ENCODE assay signal across 28 mouse cellular contexts in genomic region chr13:37611387-37611786, GRCm38 (mm10).
"Had no signal": no experiment of that assay in that cellular context is flagged by ENCODE, and none has a peak within 500 bp of the region (broad histone marks: within the 10 kb centered on the region; RNA-seq: fewer than 3 reads in every experiment).

No protein-coding gene starts in this region.

- ATAC-seq: forebrain, embryonic 13.5 days; forebrain, embryonic 14.5 days; forebrain, embryonic 15.5 days; forebrain, embryonic 16.5 days; forebrain, postnatal 0 days had no signal

- DNase-seq: cerebellum, adult 2 months; cerebellum, adult 8-10 months; cerebellum, adult 9-10 months; cerebellum, adult 9-11 months; cerebellum, postnatal 10 days; cerebellum, postnatal 14 days; cerebellum, postnatal 25 days; cerebellum, postnatal 36 days; embryo, embryonic 11 days; forebrain, postnatal 0 days; gastrocnemius, adult 2 months; gastrocnemius, postnatal 10 days; gastrocnemius, postnatal 14 days; gastrocnemius, postnatal 25 days; gastrocnemius, postnatal 36 days; heart, adult 11 months; heart, adult 18-20 months had no signal

- H3K27me3 ChIP-seq: embryonic facial prominence, embryonic 12.5 days; embryonic facial prominence, embryonic 13.5 days; embryonic facial prominence, embryonic 15.5 days; forebrain, embryonic 12.5 days; forebrain, embryonic 13.5 days; forebrain, embryonic 15.5 days had no signal

- H3K9ac ChIP-seq: embryonic facial prominence, embryonic 12.5 days; embryonic facial prominence, embryonic 13.5 days; embryonic facial prominence, embryonic 15.5 days; forebrain, embryonic 12.5 days; forebrain, embryonic 13.5 days; forebrain, embryonic 15.5 days; forebrain, postnatal 0 days had no signal

- H3K36me3 ChIP-seq: embryonic facial prominence, embryonic 10.5 days; embryonic facial prominence, embryonic 12.5 days; embryonic facial prominence, embryonic 13.5 days; embryonic facial prominence, embryonic 15.5 days; forebrain, embryonic 10.5 days; forebrain, embryonic 12.5 days; forebrain, embryonic 15.5 days had no signal

- H3K4me2 ChIP-seq: embryonic facial prominence, embryonic 12.5 days; embryonic facial prominence, embryonic 13.5 days; embryonic facial prominence, embryonic 15.5 days; forebrain, embryonic 12.5 days; forebrain, embryonic 13.5 days; forebrain, embryonic 15.5 days had no signal

- H3K4me3 ChIP-seq: embryonic facial prominence, embryonic 10.5 days; embryonic facial prominence, embryonic 12.5 days; embryonic facial prominence, embryonic 13.5 days; embryonic facial prominence, embryonic 15.5 days; erythroblast, embryonic 14.5 days; forebrain, embryonic 10.5 days; forebrain, embryonic 12.5 days; forebrain, embryonic 13.5 days; forebrain, embryonic 15.5 days; gastrocnemius, adult 2 months had no signal

- H3K9me3 ChIP-seq: embryonic facial prominence, embryonic 10.5 days; embryonic facial prominence, embryonic 12.5 days; embryonic facial prominence, embryonic 13.5 days; embryonic facial prominence, embryonic 15.5 days; forebrain, embryonic 10.5 days; forebrain, embryonic 12.5 days; forebrain, embryonic 13.5 days; forebrain, embryonic 15.5 days had no signal

- H3K4me1 ChIP-seq: embryonic facial prominence, embryonic 10.5 days; embryonic facial prominence, embryonic 12.5 days; embryonic facial prominence, embryonic 13.5 days; embryonic facial prominence, embryonic 15.5 days; forebrain, embryonic 12.5 days; forebrain, embryonic 13.5 days; forebrain, embryonic 15.5 days had no signal

- H3K27ac ChIP-seq: embryonic facial prominence, embryonic 10.5 days; embryonic facial prominence, embryonic 12.5 days; embryonic facial prominence, embryonic 13.5 days; embryonic facial prominence, embryonic 15.5 days; forebrain, embryonic 10.5 days; forebrain, embryonic 12.5 days; forebrain, embryonic 13.5 days; forebrain, embryonic 15.5 days; gastrocnemius, adult 2 months had no signal
